Mouse (Mus musculus) lung, postnatal 10 days (tissue): ENCODE results near the gene Mmp14.

Source experiments
- DNase-seq: peaks from one replicate; pipeline ENCODE4 v3.0.0; 2021

Mmp14 gene

GRCm38 (mm10) chr14:54413877-54414700 is 17.3 kb upstream of the Mmp14 start:
- DNase-seq: peak; percentile 68

GRCm38 (mm10) chr14:54415241-54416020 is 16.0 kb upstream of the Mmp14 start:
- DNase-seq: peak; percentile 33

GRCm38 (mm10) chr14:54416229-54416775 is 15.1 kb upstream of the Mmp14 start:
- DNase-seq: no peak

- DNase-seq: no peak
Measured at GRCm38 (mm10) chr14:54416830-54417229, 14.6 kb upstream of the Mmp14 start.

- peak; percentile 62 for DNase-seq
Measured at GRCm38 (mm10) chr14:54417623-54418081, 13.8 kb upstream of the Mmp14 start, which contains the start of gene Slc7a7. Gene Slc7a7, minus strand, starts transcription at chr14:54417780.

GRCm38 (mm10) chr14:54421014-54421413 is 10.4 kb upstream of the Mmp14 start:
- DNase-seq: no peak

GRCm38 (mm10) chr14:54423406-54423805 is 8.0 kb upstream of the Mmp14 start:
- DNase-seq: no peak

GRCm38 (mm10) chr14:54424634-54425033 is 6.8 kb upstream of the Mmp14 start:
- no peak for DNase-seq

- DNase-seq: no peak
Measured at GRCm38 (mm10) chr14:54425540-54425939, 5.9 kb upstream of the Mmp14 start.

GRCm38 (mm10) chr14:54426003-54426688 is 5.3 kb upstream of the Mmp14 start:
- no peak for DNase-seq

- DNase-seq: peak; percentile 95
Measured at GRCm38 (mm10) chr14:54426689-54427398, 4.6 kb upstream of the Mmp14 start, which contains the start of gene Mrpl52. Gene Mrpl52, plus strand, starts transcription at chr14:54426909.

- DNase-seq: no peak
Measured at GRCm38 (mm10) chr14:54427696-54428095, 3.7 kb upstream of the Mmp14 start.

- no peak for DNase-seq
Measured at GRCm38 (mm10) chr14:54428421-54428820, 3.0 kb upstream of the Mmp14 start.

- no peak for DNase-seq
Measured at GRCm38 (mm10) chr14:54429332-54430093, 1.9 kb upstream of the Mmp14 start.

- DNase-seq: peak; percentile 38
Measured at GRCm38 (mm10) chr14:54430406-54431145, 836 bp upstream of the Mmp14 start.

- peak; percentile 77 for DNase-seq
Measured at GRCm38 (mm10) chr14:54432078-54432836, 845 bp downstream of the Mmp14 start.

- DNase-seq: peak; percentile 67
Measured at GRCm38 (mm10) chr14:54432837-54433830, 1.7 kb downstream of the Mmp14 start.

GRCm38 (mm10) chr14:54433941-54434531 is 2.6 kb downstream of the Mmp14 start:
- DNase-seq: peak; percentile 66
